Mouse (Mus musculus) thymus, adult 2 months (tissue): ENCODE measurements around the gene 1810049J17Rik.

Experiments
- CTCF ChIP-seq: fragments of 200-500 bp; IDR thresholded peaks from 2 replicates; pipeline ENCODE4 v1.5.1; 2012; ENCODE audit warnings: mild to moderate bottlenecking, control low read depth, low read length, moderate library complexity, borderline replicate concordance; ENCODE audit not compliant: control insufficient read depth, poor library complexity, insufficient read depth; ENCODE audit errors: extremely low read depth
- POLR2A ChIP-seq: fragments of 200-500 bp; IDR thresholded peaks from 2 replicates; pipeline ENCODE4 v1.6.1; 2012; ENCODE audit warnings: mild to moderate bottlenecking, low read length, control low read depth, moderate library complexity; ENCODE audit not compliant: control insufficient read depth, poor library complexity, insufficient read depth; ENCODE audit errors: extremely low read depth

DNA sequence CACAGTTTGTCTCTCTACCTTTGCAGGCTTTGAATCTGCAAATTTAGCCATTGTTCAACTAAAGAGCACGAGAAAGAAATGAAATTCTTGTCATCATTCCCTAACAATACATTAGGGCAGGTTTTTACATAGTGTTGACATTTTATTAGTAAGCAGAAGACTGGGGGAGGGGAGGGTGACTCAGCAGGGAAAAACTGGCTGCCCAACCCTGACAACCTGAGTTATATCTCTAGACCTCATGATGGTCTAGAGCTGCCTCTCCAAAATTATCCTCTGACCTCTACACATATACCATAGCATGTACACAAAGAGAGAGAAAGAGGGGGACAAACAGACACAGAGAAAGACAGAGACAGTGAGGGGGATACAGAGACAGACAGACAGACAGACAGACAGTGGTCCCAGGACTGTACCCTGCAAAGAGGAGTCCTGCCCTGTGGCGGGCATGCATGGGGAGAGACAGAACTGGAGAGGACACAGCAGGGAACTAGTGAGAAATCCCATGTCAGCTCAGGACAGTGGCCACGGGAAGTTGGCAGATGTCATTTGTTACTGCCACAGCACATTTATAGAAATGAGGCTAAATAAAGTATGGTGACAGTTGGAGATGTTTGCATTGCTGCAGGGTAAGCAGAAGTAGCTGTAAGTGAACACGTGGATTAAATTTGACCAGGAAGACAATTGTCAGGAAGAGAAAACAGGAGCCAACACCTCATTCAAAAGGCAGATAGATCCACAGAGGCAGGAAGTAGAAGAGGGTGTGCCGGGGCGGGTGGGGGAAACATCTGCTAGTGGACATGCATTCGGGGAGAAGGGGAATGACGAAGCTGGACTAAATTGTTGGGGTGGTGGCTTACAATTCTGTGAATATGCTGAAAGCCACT lies 15.3 kb downstream of the 1810049J17Rik start:
- no peak for TF ChIP-seq CTCF
- TF ChIP-seq POLR2A = no peak
